Mouse (Mus musculus) cerebral cortex, adult 2 months (tissue): ENCODE results near the gene Tmem240.

Source experiments
- WGBS: fragments of 180-500 bp; shearing (Covaris S2); methylation state at CpG from one replicate; pipeline ENCODE4 v1.1.7; 2018; 5-methylcytosine and 5-hydroxymethylcytosine counted together

Tmem240 gene

DNA sequence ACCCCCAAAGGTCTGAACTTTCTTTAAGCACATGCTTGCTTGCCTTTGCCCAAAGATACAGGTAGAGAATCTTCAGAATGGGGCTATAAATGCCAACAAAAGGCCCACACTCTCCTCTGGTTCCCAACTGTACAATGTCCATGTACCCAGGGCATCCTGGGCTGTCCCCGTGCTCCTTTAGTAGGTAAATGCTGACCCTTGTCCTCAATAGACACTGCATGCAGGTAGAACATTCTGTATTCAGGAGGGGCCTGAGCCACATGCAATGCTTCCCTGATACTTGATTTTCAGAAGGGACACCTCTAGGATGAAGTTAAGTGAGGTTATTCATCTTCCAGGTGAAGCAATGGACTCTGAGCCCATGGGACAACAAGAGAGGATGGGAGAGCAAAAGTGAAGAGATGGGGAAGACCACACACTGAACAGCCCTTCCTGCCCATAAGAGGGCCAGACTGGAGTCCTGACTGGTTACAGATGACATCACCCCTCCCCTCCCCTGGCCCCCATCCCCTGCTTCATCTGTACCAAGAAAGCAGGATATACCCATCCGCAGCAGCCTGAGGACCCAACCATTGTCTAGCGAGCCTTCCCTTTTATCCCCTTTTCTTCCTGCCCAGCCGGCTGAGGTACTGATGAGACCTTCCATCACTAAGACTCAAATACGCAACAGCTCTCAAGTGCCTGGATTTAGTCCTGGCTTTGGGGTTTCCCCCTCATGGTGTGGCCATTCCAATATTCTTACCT is 38.9 kb downstream of the Tmem240 start:
- 54% methylated on average over 5 of the region's 5 CpGs for WGBS

DNA sequence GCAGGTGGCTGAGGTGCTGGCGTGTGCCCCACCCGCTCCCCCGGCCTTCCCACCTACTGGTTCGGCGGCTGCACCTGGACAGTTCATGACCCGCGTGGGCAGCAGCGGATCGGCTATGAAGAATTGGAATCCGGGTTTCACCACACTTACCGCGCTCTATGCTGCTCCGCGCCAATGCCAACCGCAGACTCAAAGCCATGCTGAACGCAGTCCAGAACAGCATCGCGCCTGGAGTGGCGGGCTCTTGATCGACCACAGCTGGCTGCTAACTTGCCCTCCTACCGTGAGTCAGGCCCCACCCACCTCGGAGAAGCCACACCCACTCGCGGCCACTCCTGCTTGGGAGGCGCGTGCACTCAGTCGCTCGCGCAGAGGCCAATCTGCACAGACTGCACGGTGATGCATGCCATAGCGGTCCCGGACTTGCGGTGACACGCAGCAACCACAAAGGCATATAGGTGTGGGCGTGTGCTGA is 39.7 kb downstream of the Tmem240 start, which contains the start of gene Vwa1:
Gene Vwa1 (minus strand): TSS at position 419 of the 475 bp plus-strand sequence.
- 1% methylated on average over 35 of the region's 35 CpGs for WGBS

- WGBS: 10% methylated on average over 9 of the region's 9 CpGs
Observed at GRCm38 (mm10) chr4:155774971-155775740, 40.6 kb downstream of the Tmem240 start.

DNA sequence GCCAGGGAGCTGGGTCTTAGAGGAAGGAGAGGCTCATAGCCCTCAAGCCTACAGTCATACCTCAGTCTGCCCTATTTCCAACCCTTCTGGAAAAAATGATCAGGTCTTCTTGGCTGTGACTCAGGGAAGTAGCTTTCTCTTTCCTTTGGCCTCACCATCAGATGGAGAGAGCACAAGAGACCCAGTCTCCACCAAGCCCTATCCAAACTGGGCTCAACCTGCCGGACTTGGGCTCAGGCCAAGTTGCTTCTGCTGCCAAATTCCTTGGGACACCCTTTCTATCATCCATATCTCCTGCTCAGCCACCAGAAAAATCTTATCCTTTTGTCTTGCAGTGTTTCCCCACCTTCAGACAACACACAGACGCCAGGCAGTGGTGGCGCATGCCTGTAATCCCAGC is 41.3 kb downstream of the Tmem240 start:
- 70% methylated on average over 3 of the region's 3 CpGs for WGBS

GRCm38 (mm10) chr4:155776704-155777335 is 42.2 kb downstream of the Tmem240 start:
- 61% methylated on average over 2 of the region's 2 CpGs for WGBS

DNA sequence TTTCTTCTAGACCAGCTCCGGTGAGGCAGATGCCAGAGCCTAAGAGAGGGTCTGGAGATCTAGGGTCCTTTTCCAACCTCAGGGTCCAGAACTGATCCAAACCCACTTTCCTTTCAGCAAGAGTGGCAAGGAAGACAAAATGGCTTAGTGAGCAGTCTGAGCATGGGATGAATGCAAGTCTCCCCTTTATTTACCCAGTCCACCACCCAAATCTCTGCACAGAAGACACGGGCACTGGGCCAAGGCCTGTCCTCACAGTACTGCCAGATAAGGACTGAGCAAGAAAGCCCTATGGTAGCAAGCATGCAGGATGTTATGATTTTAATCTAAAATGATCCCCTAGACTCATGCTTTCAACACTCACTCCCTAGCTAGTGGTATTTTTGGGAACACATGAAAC is 43.2 kb downstream of the Tmem240 start:
- 75% methylated on average over 2 of the region's 2 CpGs for WGBS

- 62% methylated on average over 4 of the region's 4 CpGs for WGBS
Observed at GRCm38 (mm10) chr4:155779498-155779897, 44.9 kb downstream of the Tmem240 start.

GRCm38 (mm10) chr4:155780895-155781294 is 46.3 kb downstream of the Tmem240 start:
- WGBS: 43% methylated on average over 6 of the region's 6 CpGs

DNA sequence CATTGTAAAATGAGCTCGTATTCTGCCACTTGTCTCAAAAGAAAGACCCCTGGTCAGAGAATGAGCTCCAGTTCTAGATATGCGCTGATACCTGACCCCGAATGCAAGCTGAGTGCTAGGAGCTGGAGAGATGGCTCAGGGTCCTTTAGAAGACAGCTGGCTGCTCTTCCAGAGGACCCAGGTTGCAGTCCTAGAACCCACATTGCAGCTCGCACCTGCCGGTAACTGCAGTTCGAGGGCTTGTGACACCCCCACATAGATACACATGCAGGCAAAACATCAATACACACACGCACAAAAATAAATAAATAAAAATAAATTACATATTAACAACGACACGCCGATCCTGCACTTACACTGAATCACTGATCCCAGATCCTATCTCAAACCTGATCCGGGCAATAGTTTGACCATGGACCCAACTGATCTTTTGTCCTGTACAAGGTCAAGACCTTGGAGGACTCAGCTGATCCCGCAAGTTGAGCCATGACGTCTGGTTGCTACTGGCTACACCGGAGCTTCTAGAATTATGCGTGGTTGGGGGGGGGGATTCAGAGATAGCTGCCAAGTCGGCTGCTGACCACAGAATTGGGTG is 49.0 kb downstream of the Tmem240 start:
- 16% methylated on average over 16 of the region's 16 CpGs for WGBS

DNA sequence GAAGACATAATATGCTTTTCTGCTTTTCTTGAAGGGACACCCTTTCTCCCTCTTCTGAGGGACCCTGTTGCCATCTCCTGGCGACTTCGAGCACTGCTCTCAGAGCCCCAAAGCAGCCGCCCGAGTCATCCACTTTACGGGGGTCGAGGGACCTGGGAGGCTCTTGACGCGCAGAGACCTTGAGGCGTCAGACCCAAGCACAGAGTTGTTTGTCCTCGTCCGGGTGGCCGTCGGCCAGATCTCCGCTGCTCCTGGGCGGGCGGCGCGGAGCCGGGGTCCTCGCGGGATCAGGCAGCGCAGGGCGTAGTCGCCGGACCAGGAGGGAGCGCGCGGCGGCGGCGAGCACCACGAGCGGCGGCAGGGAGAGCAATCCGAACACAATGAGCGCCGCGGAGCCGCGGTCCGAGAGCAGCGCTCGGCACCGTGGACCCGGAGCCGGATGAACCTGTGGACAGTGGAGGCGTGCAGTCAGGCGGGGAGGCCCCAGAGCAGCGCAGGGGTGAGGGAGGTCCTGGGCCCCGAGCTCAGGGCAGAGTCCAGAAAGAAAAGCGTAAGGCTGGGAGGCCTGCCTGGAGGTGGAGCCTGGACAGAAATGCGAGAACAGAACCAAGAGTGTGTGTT is 49.6 kb downstream of the Tmem240 start:
- under 1% methylated on average over 52 of the region's 52 CpGs for WGBS

GRCm38 (mm10) chr4:155785246-155785645 is 50.6 kb downstream of the Tmem240 start:
- 77% methylated on average over 10 of the region's 10 CpGs for WGBS

GRCm38 (mm10) chr4:155785819-155786218 is 51.2 kb downstream of the Tmem240 start, which contains the start of gene Tmem88b:
Gene Tmem88b (minus strand): TSS chr4:155785874.
- WGBS: 62% methylated on average over 5 of the region's 5 CpGs

GRCm38 (mm10) chr4:155788300-155788699 is 53.7 kb downstream of the Tmem240 start:
- 71% methylated on average over 3 of the region's 3 CpGs for WGBS

- WGBS: 86% methylated on average over 4 of the region's 4 CpGs
Observed at GRCm38 (mm10) chr4:155788833-155789232, 54.2 kb downstream of the Tmem240 start.

DNA sequence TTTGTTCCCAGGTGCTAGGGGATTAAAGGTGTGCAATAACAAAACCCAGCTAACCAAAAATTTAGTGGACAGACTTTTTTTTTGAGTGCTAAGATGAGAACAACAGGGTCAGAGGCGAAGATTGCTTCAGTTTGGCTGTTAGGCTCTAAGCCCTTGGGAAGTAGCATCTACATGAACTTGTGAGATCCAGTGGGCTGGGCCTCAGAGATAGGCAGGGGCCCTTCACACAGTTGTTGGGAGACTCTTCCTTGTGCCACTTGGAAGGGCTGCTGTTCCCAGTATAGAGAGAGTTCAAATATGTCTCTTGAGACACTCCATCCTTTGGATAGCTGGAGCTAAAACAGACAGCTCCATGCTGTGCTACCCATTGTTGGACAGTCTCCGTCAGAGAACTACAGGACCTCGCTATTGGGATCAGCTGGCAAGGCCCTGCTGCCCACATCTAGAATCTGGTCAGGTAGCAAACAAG is 55.5 kb downstream of the Tmem240 start, which contains the start of gene Ankrd65:
Gene Ankrd65 (plus strand): TSS at position 419 of the 469 bp plus-strand sequence.
- WGBS: 77% methylated on average over 3 of the region's 3 CpGs
